Mouse (Mus musculus) embryonic facial prominence, embryonic 11.5 days (tissue): ENCODE measurements around the gene Fgg. TPM values are rescaled to one million over a fixed set of nuclear protein-coding genes. Genes with fewer than 3 reads are reported as not detected.

ENCODE experiments used
- polyA plus RNA-seq: library from polyadenylated mRNA; unstranded; fragments of >200 nt; fragmentation: Nextera tagmentation; extraction: Ambion mirVana; gene quantifications from 2 replicates; pipeline ENCODE4 v1.2.1, GENCODE M21; 2014

The Fgg gene
- polyA plus RNA-seq, 1 experiment from 2014 or later: 0.43 TPM

Other genes starting within 250 kb of the Fgg start
- gene Rbm46, start 131.2 kb upstream of the Fgg start, polyA plus RNA-seq: 5.2 and 5.5 TPM in 2 replicates
- gene Lrat, start 103.8 kb upstream of the Fgg start, polyA plus RNA-seq: not detected in 2 replicates
- 0.10 TPM in 1 of 2 replicates, not detected in the other for gene Fga, start 18.4 kb downstream of the Fgg start, polyA plus RNA-seq
- gene Fgb, start 42.1 kb downstream of the Fgg start, polyA plus RNA-seq: 0.08 and 0.14 TPM in 2 replicates
- gene Plrg1, start 47.8 kb downstream of the Fgg start, polyA plus RNA-seq: 141 TPM in 2 replicates
- 0.11 and 0.14 TPM in 2 replicates for gene Dchs2, start 120.2 kb downstream of the Fgg start, polyA plus RNA-seq